Mouse (Mus musculus) lung, adult 2 months (tissue): ENCODE data around the gene Gm29666.

Experiments
- CTCF ChIP-seq: fragments of 200-500 bp; IDR thresholded peaks from 2 replicates; pipeline ENCODE4 v1.5.1; 2011; ENCODE audit warnings: mild to moderate bottlenecking, low read length, control low read depth; ENCODE audit not compliant: insufficient read depth
- POLR2A ChIP-seq: fragments of 200-500 bp; IDR thresholded peaks from 2 replicates; pipeline ENCODE4 v1.6.1; 2011; ENCODE audit warnings: low read depth, mild to moderate bottlenecking, control low read depth, low read length, borderline replicate concordance; ENCODE audit errors: extremely low read depth

GRCm38 (mm10) chr15:84923508-84924181 lies 3.8 kb upstream of the Gm29666 start:
- no peak for TF ChIP-seq CTCF
- TF ChIP-seq POLR2A = no peak
